Mouse (Mus musculus): ENCODE results near the gene Styx. TPM values are rescaled to one million over a fixed set of nuclear protein-coding genes. Genes with fewer than 3 reads are reported as not detected.

Styx gene
- total RNA-seq (2021), result 10 to 100 TPM; 74.6 to 80.4 TPM
- long read RNA-seq, experiment 1, full-length matches to known transcripts, result 51 of 65 reads
- long read RNA-seq, experiment 1, partial matches to known transcripts, result 0 of 65 reads
- long read RNA-seq, experiment 1, other reads (novel, unspliced or antisense), result 14 of 65 reads
- long read RNA-seq, experiment 2, full-length matches to known transcripts, result 40 of 49 reads
- long read RNA-seq, experiment 2, partial matches to known transcripts, result 0 of 49 reads
- long read RNA-seq, experiment 2, other reads (novel, unspliced or antisense), result 9 of 49 reads

GRCm38 (mm10) chr14:45350931-45351859, at the start of gene Styx:
TSS of gene Styx (plus strand) at chr14:45351093.
- DNase-seq (ENCODE audit: low spot score), result peak; percentile 97

- DNase-seq (ENCODE audit: low spot score), result no peak
Measured at GRCm38 (mm10) chr14:45303939-45304338, 47.0 kb upstream of the Styx start.

- DNase-seq (ENCODE audit: low spot score), result no peak
Measured at GRCm38 (mm10) chr14:45304389-45304788, 46.5 kb upstream of the Styx start.

DNA sequence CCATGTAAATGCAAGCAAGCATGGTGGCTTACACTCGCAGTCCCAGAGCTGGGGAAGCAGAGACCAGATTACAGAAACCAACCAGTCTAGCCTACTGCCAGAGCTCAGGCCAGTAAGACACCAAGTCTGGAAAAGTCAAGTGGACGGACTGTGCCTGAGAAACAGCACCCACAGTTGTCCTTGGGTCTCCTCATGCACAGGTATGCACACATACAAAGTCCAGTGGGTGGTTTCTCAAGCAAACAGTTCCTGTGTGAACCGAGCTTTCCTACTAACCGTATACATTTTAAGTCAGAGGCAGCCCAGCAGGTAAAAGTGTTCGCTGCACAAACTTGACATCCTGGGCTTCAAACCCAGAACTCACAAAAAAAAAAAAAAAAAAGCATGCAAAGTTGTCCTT, 45.0 kb upstream of the Styx start:
- no peak for DNase-seq (ENCODE audit: low spot score)

DNA sequence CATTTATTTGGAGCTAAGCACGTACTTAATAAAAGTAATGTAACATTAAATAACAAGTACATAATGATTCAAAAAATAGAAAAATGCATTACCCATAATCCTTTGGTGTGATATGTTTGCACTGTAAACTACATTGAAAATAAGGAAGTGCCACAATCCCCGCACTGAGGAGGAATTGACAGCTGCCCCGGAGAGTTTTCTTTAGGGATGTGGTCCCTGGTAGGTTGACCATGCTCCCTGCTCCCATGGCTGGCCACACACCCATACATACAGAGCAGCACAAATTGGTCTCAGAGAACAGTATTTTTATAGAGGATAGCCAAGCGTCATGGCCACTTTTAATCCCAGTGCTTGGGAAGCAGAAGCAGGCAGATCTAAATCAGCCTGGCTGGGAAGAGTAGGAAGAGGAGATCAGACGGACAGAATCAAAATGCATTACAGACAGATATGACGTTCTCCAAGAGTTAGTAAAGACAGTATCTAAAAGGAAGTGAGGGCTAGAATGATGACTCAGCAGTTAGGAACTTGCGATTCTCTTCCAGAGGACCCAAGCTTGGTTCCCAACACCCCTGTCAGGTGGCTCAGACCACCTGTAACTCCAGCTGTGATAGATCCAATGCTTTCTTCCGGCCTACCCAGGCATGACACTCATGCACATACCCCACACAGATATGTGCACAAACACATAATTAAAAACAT, 43.1 kb upstream of the Styx start:
- DNase-seq (ENCODE audit: low spot score), result no peak

GRCm38 (mm10) chr14:45309646-45310045, 41.2 kb upstream of the Styx start:
- DNase-seq (ENCODE audit: low spot score), result no peak

- DNase-seq (ENCODE audit: low spot score), result no peak
Measured at GRCm38 (mm10) chr14:45310101-45310500, 40.8 kb upstream of the Styx start.

GRCm38 (mm10) chr14:45316927-45317326, 34.0 kb upstream of the Styx start:
- DNase-seq (ENCODE audit: low spot score), result no peak

GRCm38 (mm10) chr14:45317921-45318411, 32.9 kb upstream of the Styx start:
- DNase-seq (ENCODE audit: low spot score), result no peak

- peak; percentile 67 for DNase-seq (ENCODE audit: low spot score)
Measured at GRCm38 (mm10) chr14:45318426-45319236, 32.3 kb upstream of the Styx start, which contains the start of gene Ero1l. TSS of gene Ero1l (minus strand) at chr14:45318771.

- DNase-seq (ENCODE audit: low spot score), result no peak
Measured at GRCm38 (mm10) chr14:45319237-45319610, 31.7 kb upstream of the Styx start.

DNA sequence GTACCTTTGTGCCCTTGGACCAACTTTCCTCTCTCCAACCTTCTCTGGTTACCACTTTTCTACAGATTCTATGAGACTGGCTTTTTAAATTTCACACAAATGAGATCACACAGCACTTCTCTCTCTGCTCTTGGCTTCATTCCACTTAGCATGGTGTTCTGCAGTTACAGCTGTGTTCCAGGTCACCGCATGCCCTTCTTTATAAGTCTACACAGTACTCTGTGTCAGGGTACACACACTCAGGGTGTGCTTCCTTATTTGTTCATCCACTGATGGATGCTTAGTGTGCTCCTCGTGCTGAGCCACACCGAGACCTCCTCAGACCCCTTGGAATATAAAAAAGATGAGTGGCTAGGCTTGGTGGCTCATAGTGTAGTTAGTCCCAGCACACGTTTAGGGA, 30.8 kb upstream of the Styx start:
- no peak for DNase-seq (ENCODE audit: low spot score)

- DNase-seq (ENCODE audit: low spot score), result no peak
Measured at GRCm38 (mm10) chr14:45321067-45321466, 29.8 kb upstream of the Styx start.

GRCm38 (mm10) chr14:45321622-45322021, 29.3 kb upstream of the Styx start:
- DNase-seq (ENCODE audit: low spot score), result no peak

- DNase-seq (ENCODE audit: low spot score), result no peak
Measured at GRCm38 (mm10) chr14:45322450-45322849, 28.4 kb upstream of the Styx start.

- DNase-seq (ENCODE audit: low spot score), result no peak
Measured at GRCm38 (mm10) chr14:45323320-45323719, 27.6 kb upstream of the Styx start.

- no peak for DNase-seq (ENCODE audit: low spot score)
Measured at GRCm38 (mm10) chr14:45325471-45325870, 25.4 kb upstream of the Styx start.

DNA sequence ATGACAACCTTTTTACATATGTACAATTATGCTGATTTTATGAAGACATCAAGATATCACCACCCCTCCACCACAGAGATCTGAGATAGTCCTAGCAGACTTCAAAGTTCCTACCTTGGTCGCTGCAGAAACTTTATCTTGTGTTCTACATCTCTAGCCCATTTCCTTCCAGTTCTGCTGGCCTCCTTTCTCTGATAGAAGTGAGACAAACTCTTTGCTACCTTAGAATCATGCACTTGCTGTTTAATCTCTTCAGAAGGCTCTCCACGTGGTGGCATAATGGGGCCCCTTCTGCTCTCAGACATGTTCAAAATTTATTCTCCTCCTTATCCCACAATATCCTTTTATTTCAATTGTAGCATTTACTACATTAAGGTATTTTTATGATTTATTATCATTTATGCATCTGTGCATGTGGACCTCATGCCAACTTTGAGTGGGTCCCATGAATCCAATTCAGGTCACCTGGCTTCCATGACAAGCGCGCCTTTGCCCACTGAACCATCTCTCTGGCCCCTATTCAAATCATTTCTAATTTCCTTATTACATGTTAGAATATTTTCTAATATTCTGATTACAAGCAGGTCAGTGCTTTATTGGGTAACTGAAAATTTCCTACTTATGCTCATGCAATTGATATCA, 22.7 kb upstream of the Styx start:
- no peak for DNase-seq (ENCODE audit: low spot score)

- DNase-seq (ENCODE audit: low spot score), result no peak
Measured at GRCm38 (mm10) chr14:45329018-45329588, 21.8 kb upstream of the Styx start.

GRCm38 (mm10) chr14:45329589-45330181, 21.2 kb upstream of the Styx start, which contains the start of gene Psmc6:
TSS of gene Psmc6 (plus strand) at chr14:45329788.
- DNase-seq (ENCODE audit: low spot score), result peak; percentile 91

Measured in gastrocnemius, adult 18-20 months (tissue).